Mouse (Mus musculus) neural tube, embryonic 15.5 days (tissue): ENCODE results near the gene Fgfr2. TPM values are rescaled to one million over a fixed set of nuclear protein-coding genes. Genes with fewer than 3 reads are reported as not detected.

Source experiments
- ATAC-seq: fragments of 200-750 bp; cut with Nextera tagmentation; 2 replicates; pipeline ENCODE4 v1.8.0; 2017; ENCODE audit warnings: mild to moderate bottlenecking, moderate TSS enrichment, moderate library complexity; ENCODE audit not compliant: low FRiP score
- H3K27ac ChIP-seq: fragments of 300-500 bp; sonication (generic); replicated peaks from 2 replicates; pipeline ENCODE4 v1.5.1; 2015; ENCODE audit warnings: mild to moderate bottlenecking, inconsistent platforms
- H3K27me3 ChIP-seq: fragments of 300-500 bp; sonication (generic); replicated peaks from 2 replicates; pipeline ENCODE4 v1.6.1; 2015; ENCODE audit warnings: inconsistent platforms
- H3K36me3 ChIP-seq: fragments of 300-500 bp; sonication (generic); 2 replicates; pipeline ENCODE4 v1.6.1; 2015; ENCODE audit warnings: inconsistent platforms
- H3K4me1 ChIP-seq: fragments of 300-500 bp; sonication (generic); 2 replicates; pipeline ENCODE4 v1.6.1; 2015; ENCODE audit warnings: inconsistent platforms
- H3K4me2 ChIP-seq: fragments of 300-500 bp; sonication (generic); 2 replicates; pipeline ENCODE4 v1.6.1; 2015; ENCODE audit warnings: inconsistent platforms, mild to moderate bottlenecking, moderate library complexity
- H3K4me3 ChIP-seq: fragments of 300-500 bp; sonication (generic); replicated peaks from 2 replicates; pipeline ENCODE4 v1.5.1; 2015; ENCODE audit warnings: mild to moderate bottlenecking, inconsistent platforms
- H3K9ac ChIP-seq: fragments of 300-500 bp; sonication (generic); replicated peaks from 2 replicates; pipeline ENCODE4 v1.6.1; 2015; ENCODE audit warnings: mild to moderate bottlenecking, inconsistent platforms
- H3K9me3 ChIP-seq: fragments of 300-500 bp; sonication (generic); replicated peaks from 2 replicates; pipeline ENCODE4 v1.6.1; 2016; ENCODE audit warnings: inconsistent platforms
- WGBS: fragments of 180-500 bp; shearing (Covaris S2); methylation state at CpG from one replicate; pipeline ENCODE4 v1.1.7; 2015; ENCODE audit warnings: mixed read lengths; 5-methylcytosine and 5-hydroxymethylcytosine counted together
- polyA plus RNA-seq: library from polyadenylated mRNA; unstranded; fragments of >200 nt; fragmentation: Nextera tagmentation; extraction: Ambion mirVana; gene quantifications from 2 replicates; pipeline ENCODE4 v1.2.1, GENCODE M21; 2015

Fgfr2 gene
- polyA plus RNA-seq, 1 experiment from 2014 or later = 21.2 TPM

DNA sequence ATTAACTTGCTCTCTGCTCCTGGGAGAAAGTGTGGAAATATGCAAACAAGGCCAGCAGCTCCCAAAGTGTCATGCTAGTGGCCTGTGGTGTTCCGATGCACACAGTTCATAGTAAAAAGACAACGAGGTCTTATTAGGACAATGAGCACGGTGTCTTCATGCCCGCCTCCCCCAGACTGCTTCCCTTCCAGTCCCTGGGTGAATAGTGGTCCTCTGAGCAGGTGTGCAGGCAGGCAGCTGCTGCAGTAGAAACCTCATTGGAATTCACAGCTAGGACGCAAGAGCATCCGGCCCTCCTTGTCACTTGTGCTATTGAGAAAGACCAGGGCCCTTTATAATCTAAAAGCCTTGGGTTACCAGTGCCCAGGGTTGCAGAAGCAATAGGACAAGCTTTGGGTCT is 2409.8 kb downstream of the Fgfr2 start:
- peaks cover 40% of the 10 kb centered on the region for H3K4me1 ChIP-seq

DNA sequence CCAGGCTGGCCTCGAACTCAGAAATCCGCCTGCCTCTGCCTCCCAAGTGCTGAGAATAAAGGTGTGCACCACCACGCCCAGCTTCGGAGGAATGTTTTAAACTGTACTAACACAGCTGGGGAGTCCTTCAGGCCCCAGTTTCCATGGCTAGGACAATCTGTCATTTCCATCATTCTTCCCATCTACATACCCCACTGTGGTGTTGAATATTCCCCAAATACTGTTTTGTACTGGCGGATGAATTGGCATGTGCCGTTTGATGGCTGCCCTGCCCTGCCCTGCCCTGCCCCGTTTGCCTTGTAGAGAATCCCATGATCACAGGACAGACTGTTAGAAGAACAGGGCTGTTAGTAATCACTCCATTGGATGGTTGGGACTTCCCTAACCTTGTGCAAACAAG is 2411.3 kb downstream of the Fgfr2 start:
- Histone ChIP-seq H3K4me2 (no peak overlapping the region), H3K27me3 (no peaks in the 10 kb centered on the region), H3K9me3 (no peaks in the 10 kb centered on the region), H3K4me1 (peaks cover 50% of the 10 kb centered on the region), H3K27ac (no peak overlapping the region), H3K36me3 (peaks cover 3% of the 10 kb centered on the region; the same call in 1 of the 2 replicates), H3K4me3 (no peak overlapping the region), H3K9ac (no peak overlapping the region)
- WGBS = 90% methylated on average over 7 of the region's 7 CpGs
- no peak for ATAC-seq

More for the DNA sequence above, 2409.8 kb downstream of the Fgfr2 start:
- H3K9ac ChIP-seq = no peak overlapping the region
- H3K27me3 ChIP-seq = no peaks in the 10 kb centered on the region
- peak overlapping the region; percentile 7; the same call in 1 of the 2 replicates for H3K27ac ChIP-seq
- H3K4me2 ChIP-seq = no peak overlapping the region
- no peak overlapping the region for H3K4me3 ChIP-seq
- 32% methylated on average over 6 of the region's 6 CpGs for WGBS
- no peaks in the 10 kb centered on the region for H3K9me3 ChIP-seq
- peak; percentile 26; the same call in 1 of the 2 replicates for ATAC-seq
- H3K36me3 ChIP-seq = peaks cover 6% of the 10 kb centered on the region; the same call in 1 of the 2 replicates

DNA sequence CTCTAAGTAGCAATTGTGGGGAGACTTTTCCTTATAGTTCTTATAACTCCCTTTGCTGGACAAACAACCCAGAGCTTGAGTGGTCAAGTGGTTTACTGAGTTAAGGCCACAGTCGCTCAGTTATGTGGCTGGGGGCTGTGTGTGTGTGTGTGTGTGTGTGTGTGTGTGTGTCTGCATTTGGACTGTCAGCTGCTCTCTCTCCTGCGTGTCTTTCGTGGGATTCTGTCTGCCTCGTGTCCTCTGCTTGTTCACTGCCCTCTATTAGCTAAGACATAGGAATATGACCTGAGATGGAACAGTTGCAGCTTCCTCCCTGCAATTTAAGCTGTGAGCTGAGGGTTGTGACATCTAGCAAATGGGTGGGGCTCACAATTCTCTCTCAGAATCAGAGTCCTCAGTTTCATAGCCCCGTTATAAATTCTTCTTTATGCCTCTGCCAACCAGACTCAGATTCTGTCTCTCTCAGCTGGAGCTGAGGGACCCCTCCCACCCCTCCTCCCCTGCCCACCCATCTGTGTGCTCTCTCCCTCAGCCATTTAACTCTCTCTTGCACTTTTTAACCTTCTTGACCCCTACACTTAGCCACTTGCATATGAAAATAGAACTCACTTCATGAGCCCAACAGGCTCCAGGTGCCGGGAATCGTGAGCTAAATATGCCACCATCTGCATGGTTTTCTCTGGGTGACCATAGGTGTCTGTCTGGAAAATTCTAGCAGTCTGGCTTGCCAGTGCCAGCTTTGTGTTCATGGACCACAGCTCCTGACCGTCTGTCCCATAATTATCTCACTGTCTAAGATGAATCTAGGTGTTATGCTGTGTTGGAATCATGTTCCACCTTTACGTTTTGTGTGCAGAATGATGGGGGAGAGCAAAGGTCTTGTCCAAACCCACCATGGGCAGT is 2413.5 kb downstream of the Fgfr2 start:
- H3K9ac ChIP-seq = no peak overlapping the region
- WGBS = 37% methylated on average over 9 of the region's 9 CpGs
- no peak overlapping the region for H3K4me3 ChIP-seq

DNA sequence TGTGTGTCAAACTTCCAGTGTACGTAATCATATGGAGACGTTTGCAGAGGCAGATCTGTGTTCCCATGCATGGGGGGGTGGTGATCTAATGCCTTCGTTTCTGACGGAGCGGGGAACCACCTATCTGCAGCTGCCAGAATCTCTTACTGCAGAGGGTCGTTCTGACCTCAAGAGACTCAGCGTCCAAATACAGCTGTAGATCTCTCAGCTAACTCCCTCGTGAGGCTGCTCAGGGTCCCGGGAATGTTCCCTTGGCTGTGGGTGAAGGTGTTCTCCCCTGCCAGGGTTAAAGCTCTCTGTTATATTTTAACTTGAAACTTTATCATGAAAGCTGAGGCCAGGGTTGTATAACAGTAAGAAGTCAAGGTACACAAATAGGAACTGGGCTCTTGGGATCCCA is 2414.2 kb downstream of the Fgfr2 start:
- Histone ChIP-seq H3K9ac (no peak overlapping the region), H3K4me1 (peaks cover 52% of the 10 kb centered on the region), H3K36me3 (no peaks in the 10 kb centered on the region), H3K4me2 (no peak overlapping the region), H3K9me3 (no peaks in the 10 kb centered on the region), H3K4me3 (no peak overlapping the region), H3K27me3 (no peaks in the 10 kb centered on the region), H3K27ac (no peak overlapping the region; the same call in 1 of the 2 replicates)
- ATAC-seq = no peak
- 34% methylated on average over 9 of the region's 9 CpGs for WGBS

More for the DNA sequence above, 2413.5 kb downstream of the Fgfr2 start:
- Histone ChIP-seq H3K27ac (peak overlapping the region; percentile 54; the same call in 1 of the 2 replicates), H3K9me3 (no peaks in the 10 kb centered on the region), H3K27me3 (no peaks in the 10 kb centered on the region), H3K4me1 (peaks cover 50% of the 10 kb centered on the region), H3K4me2 (no peak overlapping the region), H3K36me3 (no peaks in the 10 kb centered on the region)
- ATAC-seq = no peak

DNA sequence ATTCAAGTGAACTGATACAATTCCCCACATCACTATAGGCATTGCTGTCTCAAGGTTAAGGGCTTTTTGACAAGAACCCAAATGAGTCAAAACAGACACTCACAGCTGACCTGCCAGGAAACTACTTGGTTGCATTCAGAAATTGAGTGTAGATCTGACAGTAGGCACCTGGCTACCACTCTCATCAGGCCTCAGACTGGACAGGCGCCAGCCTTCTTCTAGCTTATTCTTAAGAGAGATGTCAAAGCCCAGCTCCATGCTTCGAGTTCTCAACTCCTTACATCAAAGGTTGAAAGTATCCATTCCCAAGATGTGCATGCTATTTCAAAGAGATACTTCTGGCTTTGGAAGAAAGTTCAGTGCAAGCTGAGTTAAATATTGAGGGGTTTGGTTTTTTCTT is 2417.9 kb downstream of the Fgfr2 start:
- peaks cover 40% of the 10 kb centered on the region for H3K4me1 ChIP-seq
- no peak overlapping the region for H3K4me3 ChIP-seq
- peaks cover 7% of the 10 kb centered on the region; the same call in 1 of the 2 replicates for H3K36me3 ChIP-seq
- no peak overlapping the region for H3K9ac ChIP-seq
- H3K9me3 ChIP-seq = no peaks in the 10 kb centered on the region
- ATAC-seq = no peak
- no peaks in the 10 kb centered on the region for H3K27me3 ChIP-seq
- 94% methylated on average over 2 of the region's 2 CpGs for WGBS
- no peak overlapping the region for H3K27ac ChIP-seq
- H3K4me2 ChIP-seq = no peak overlapping the region

DNA sequence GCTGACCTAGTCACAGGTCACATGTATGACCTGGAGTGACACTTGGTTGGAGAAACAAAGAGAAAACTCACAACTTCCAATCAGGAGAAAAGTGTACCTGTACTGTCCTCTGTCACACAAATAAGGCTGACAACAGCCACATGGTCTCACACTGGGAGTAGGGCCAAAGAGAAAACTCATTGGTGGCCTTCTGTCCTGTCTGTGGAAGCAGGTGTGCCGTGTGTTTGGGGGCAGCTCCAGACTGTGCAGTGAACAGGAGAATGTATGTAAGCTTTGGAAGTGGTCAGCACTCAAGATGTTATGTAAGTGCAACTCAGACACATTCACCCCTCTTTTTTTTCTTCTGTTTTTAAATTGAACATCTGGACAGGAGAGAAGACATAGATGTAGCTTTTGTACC is 2421.8 kb downstream of the Fgfr2 start:
- H3K36me3 ChIP-seq = peaks cover 10% of the 10 kb centered on the region; the same call in 1 of the 2 replicates
- no peak for ATAC-seq
- H3K9me3 ChIP-seq = no peaks in the 10 kb centered on the region
- H3K27me3 ChIP-seq = no peaks in the 10 kb centered on the region
- H3K4me2 ChIP-seq = no peak overlapping the region
- peaks cover 34% of the 10 kb centered on the region for H3K4me1 ChIP-seq
- no peak overlapping the region for H3K9ac ChIP-seq
- H3K27ac ChIP-seq = no peak overlapping the region
- 93% methylated on average over 1 of the region's 1 CpGs for WGBS
- H3K4me3 ChIP-seq = no peak overlapping the region

DNA sequence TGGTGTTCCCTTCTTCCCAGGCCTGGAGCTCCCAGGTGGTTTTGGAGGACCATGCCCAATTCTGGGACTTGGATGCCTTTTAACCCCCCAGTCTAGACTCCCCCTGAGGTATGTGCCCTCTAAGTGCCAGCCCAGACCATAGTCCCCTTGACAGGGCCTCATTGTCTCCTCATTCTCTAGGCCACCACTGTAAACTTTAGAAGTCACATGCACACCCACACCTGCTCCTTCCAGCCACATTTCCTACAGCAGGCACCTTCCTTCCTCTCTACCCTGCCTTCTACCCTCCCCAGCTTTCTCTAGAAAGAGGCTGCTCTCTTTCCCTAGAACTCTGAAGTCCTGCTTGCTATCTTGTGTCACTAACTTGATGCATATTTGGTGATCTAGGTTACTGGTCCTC is 2424.7 kb downstream of the Fgfr2 start:
- peaks cover 55% of the 10 kb centered on the region for H3K4me1 ChIP-seq
- H3K4me2 ChIP-seq = no peak overlapping the region
- peaks cover 10% of the 10 kb centered on the region; the same call in 1 of the 2 replicates for H3K36me3 ChIP-seq
- H3K9me3 ChIP-seq = no peaks in the 10 kb centered on the region
- no peak overlapping the region for H3K9ac ChIP-seq
- no peak for ATAC-seq
- no peaks in the 10 kb centered on the region for H3K27me3 ChIP-seq
- H3K4me3 ChIP-seq = no peak overlapping the region
- no peak overlapping the region for H3K27ac ChIP-seq

DNA sequence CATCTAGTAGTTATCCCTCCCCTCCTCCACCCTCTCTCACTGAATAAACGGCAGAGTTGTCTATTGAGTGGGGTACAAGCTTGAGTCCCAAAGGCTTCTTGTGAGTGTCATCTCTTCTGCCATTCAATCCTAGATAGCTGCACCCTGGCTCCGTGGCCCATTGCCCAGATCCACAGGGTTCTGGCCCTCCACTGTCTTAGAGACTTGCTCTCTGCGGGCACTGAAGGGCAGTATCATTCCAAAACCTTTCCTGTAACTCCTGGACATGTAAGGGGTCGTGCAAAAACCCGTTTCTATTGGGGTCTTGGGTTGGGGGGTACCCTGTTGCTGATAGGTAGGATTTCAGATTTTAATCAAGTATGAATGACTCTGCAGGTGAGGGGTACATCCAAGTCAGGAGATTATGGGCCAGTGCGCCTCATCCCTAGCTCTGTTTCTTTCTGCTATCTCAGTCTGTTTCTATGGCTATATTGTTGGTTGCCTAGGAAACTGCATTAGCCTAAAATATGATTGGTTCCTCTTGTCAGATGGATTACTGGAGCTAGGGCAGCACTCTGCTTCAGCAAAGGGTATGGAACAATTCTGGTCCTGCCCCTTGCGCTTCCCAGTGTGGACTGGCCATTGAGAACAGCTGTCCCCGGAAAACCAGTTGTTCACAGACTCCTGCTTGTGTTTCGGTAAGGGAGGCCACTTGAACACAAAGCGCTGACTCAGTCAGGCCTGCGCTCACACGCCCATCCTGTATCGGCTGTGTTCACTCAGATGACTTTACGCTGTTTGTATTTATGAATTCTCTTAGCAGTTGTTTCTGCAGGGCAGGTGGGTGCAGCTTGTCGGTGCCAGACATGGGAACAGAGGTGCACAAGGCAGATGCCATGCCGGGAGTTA is 2426.6 kb downstream of the Fgfr2 start:
- 0 out of 2 replicates have a peak overlapping the region, but pooled peaks have one; percentile 12 for H3K9ac ChIP-seq
- no peaks in the 10 kb centered on the region for H3K27me3 ChIP-seq
- H3K4me1 ChIP-seq = peaks cover 62% of the 10 kb centered on the region
- H3K36me3 ChIP-seq = peaks cover 10% of the 10 kb centered on the region; the same call in 1 of the 2 replicates
- no peak overlapping the region for H3K4me3 ChIP-seq
- peak overlapping the region; percentile 44 for H3K4me2 ChIP-seq
- ATAC-seq = no peak
- H3K27ac ChIP-seq = no peak overlapping the region
- 64% methylated on average over 16 of the region's 16 CpGs for WGBS
- H3K9me3 ChIP-seq = no peaks in the 10 kb centered on the region

DNA sequence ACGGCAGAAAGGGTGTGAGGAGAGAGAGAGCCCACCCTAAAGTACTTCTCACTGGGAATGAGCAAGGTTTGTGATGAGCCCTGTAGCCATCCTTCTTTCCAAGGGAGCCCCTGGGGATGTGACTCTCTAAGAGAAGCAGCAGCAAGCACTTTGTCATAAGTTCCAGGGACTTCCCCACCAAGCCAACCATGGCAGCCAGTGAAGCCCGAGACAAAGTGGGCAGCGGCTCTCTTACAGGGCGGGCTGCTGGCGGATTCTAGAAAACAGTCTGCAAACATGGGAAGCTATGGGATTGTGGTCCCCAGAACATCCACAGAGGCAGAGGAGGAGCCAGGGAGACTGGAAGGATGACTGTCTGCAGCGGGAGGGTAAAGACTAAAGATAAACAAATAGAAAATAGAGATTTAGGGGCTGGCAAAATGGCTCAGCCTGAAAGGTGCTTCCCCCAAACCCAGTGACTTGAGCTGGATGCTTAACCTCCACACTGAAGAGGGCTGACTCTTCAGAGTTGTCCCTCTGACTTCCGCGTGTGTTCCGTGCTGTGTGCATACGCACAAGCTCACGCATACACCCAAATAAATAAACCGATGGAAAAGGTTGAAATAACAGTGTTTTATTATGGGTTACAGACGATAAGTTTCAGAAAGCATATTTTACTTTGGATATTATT is 2427.3 kb downstream of the Fgfr2 start:
- Histone ChIP-seq H3K27ac (no peak overlapping the region), H3K4me3 (peak overlapping the region; percentile 88; the same call in 1 of the 2 replicates), H3K36me3 (0 out of 2 replicates have a peak, but pooled peaks cover 3% of the 10 kb centered on the region), H3K9me3 (no peaks in the 10 kb centered on the region), H3K9ac (peak overlapping the region; percentile 18; the same call in 1 of the 2 replicates), H3K27me3 (no peaks in the 10 kb centered on the region), H3K4me2 (peak overlapping the region; percentile 72), H3K4me1 (peaks cover 63% of the 10 kb centered on the region)
- WGBS = 76% methylated on average over 13 of the region's 13 CpGs
- no peak for ATAC-seq

DNA sequence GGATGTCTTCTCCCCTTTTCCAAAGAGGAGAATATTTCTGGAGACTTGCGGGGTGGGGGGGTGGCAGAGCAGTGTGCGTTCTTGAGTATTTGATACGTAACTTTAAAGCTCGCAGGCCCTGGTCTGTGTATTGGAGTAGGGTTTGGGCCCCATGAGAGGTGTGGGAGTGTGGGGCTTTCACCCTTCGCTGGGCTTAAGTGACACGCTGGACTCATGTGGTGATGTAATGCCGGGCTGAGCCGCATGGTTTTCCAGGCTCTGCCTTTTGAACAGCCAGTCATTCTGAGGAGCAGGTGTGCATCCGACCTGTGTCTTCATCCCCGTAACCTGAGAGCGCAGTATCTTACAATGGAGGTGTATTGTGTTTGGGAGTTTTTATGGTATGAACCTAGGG is 2429.4 kb downstream of the Fgfr2 start:
- WGBS = 17% methylated on average over 11 of the region's 11 CpGs
- H3K36me3 ChIP-seq = no peaks in the 10 kb centered on the region
- H3K9me3 ChIP-seq = no peaks in the 10 kb centered on the region
- H3K4me2 ChIP-seq = peak overlapping the region; percentile 72
- H3K27ac ChIP-seq = peak overlapping the region; percentile 99
- peaks cover 60% of the 10 kb centered on the region for H3K4me1 ChIP-seq
- peak overlapping the region; percentile 88 for H3K4me3 ChIP-seq
- no peaks in the 10 kb centered on the region for H3K27me3 ChIP-seq
- peak overlapping the region; percentile 98 for H3K9ac ChIP-seq
- ATAC-seq = peak; percentile 19
